Mouse (Mus musculus) bone marrow macrophage, adult 2 months (primary cell): ENCODE measurements at regions not wholly inside any gene's neighbourhood (a gene's known extent, or its start where the extent isn't known, plus 50 kb on each side); places are given as distances from the start of the nearest gene placed in this dataset.

Source experiments
- CTCF ChIP-seq: IDR thresholded peaks from 2 replicates; pipeline ENCODE4 v1.5.1; 2012; ENCODE audit warnings: low read depth, mild to moderate bottlenecking, low read length, moderate library complexity
- POLR2A ChIP-seq: IDR thresholded peaks from 2 replicates; pipeline ENCODE4 v1.6.1; 2012; ENCODE audit warnings: mild to moderate bottlenecking, low read depth, low read length, borderline replicate concordance

- 0 out of 2 replicates have a peak, but pooled peaks have one; percentile 15 for TF ChIP-seq CTCF
- no peak for TF ChIP-seq POLR2A
These were observed 113.1 kb upstream of the Fmo9 start for GRCm38 (mm10) chr1:166794622-166795244.
